Mouse (Mus musculus): Measurements from ENCODE around the gene Meiob. TPM values are rescaled to one million over a fixed set of nuclear protein-coding genes. Genes with fewer than 3 reads are reported as not detected.
A peak's percentile ranks its signal among the peaks of the same experiment; 100 is the strongest.

Gene Meiob
- polyA plus RNA-seq, 1 experiment from 2014 or later: not detected

- no peak overlapping the region for H3K4me3 ChIP-seq
- no peaks in the 10 kb centered on the region for H3K9me3 ChIP-seq (replicated peaks)
- ATAC-seq: no peak
- 88% methylated on average over 8 of the region's 8 CpGs for whole genome bisulfite sequencing
- no peak overlapping the region for H3K27ac ChIP-seq
- H3K27me3 ChIP-seq: no peaks in the 10 kb centered on the region
- peaks cover 78% of the 10 kb centered on the region for H3K36me3 ChIP-seq (ENCODE audit: poor library complexity, severe bottlenecking)
- H3K4me2 ChIP-seq: no peak overlapping the region
- no peak overlapping the region for H3K9ac ChIP-seq
- no peaks in the 10 kb centered on the region for H3K4me1 ChIP-seq
Observed at GRCm38 (mm10) chr17:24857831-24858470, 53.9 kb downstream of the Meiob start.

- ATAC-seq: 0 out of 2 replicates have a peak, but pooled peaks have one; percentile 36
- no peak overlapping the region for H3K4me2 ChIP-seq
- H3K27ac ChIP-seq: no peak overlapping the region
- WGBS: 87% methylated on average over 6 of the region's 6 CpGs
- H3K4me3 ChIP-seq: no peak overlapping the region
- H3K9ac ChIP-seq: no peak overlapping the region
- H3K4me1 ChIP-seq: no peaks in the 10 kb centered on the region
- no peaks in the 10 kb centered on the region for H3K27me3 ChIP-seq
- no peaks in the 10 kb centered on the region for H3K9me3 ChIP-seq (replicated peaks)
- H3K36me3 ChIP-seq (ENCODE audit: poor library complexity, severe bottlenecking): peaks cover 75% of the 10 kb centered on the region
Observed at GRCm38 (mm10) chr17:24858967-24859366, 54.9 kb downstream of the Meiob start.

GRCm38 (mm10) chr17:24860076-24860475 is 56.0 kb downstream of the Meiob start:
- Histone ChIP-seq H3K27me3 (no peaks in the 10 kb centered on the region), H3K36me3 (ENCODE audit: poor library complexity, severe bottlenecking) (peaks cover 75% of the 10 kb centered on the region), H3K4me3 (no peak overlapping the region), H3K4me2 (no peak overlapping the region), H3K27ac (no peak overlapping the region), H3K9me3 (replicated peaks) (no peaks in the 10 kb centered on the region), H3K4me1 (no peaks in the 10 kb centered on the region), H3K9ac (no peak overlapping the region)
- WGBS: 98% methylated on average over 8 of the region's 8 CpGs
- ATAC-seq: no peak

- H3K27ac ChIP-seq: no peak overlapping the region
- no peaks in the 10 kb centered on the region for H3K4me1 ChIP-seq
- H3K4me2 ChIP-seq: no peak overlapping the region
- H3K9ac ChIP-seq: no peak overlapping the region
- H3K9me3 ChIP-seq (replicated peaks): no peaks in the 10 kb centered on the region
- WGBS: 100% methylated on average over 3 of the region's 3 CpGs
- H3K27me3 ChIP-seq: no peaks in the 10 kb centered on the region
- peaks cover 65% of the 10 kb centered on the region for H3K36me3 ChIP-seq (ENCODE audit: poor library complexity, severe bottlenecking)
- no peak overlapping the region for H3K4me3 ChIP-seq
- ATAC-seq: no peak
Observed at GRCm38 (mm10) chr17:24861785-24862184, 57.7 kb downstream of the Meiob start.

- H3K4me2 ChIP-seq: no peak within 1 kb of the TSS
- no peak within 1 kb of the TSS for H3K4me3 ChIP-seq
- H3K9ac ChIP-seq: 0 out of 2 replicates have a peak within 1 kb of the TSS, but pooled peaks have one; percentile 26
- no peaks in the 10 kb centered on the region for H3K4me1 ChIP-seq
- H3K36me3 ChIP-seq (ENCODE audit: poor library complexity, severe bottlenecking): peaks cover 39% of the 10 kb centered on the region
- no peaks in the 10 kb centered on the region for H3K9me3 ChIP-seq (replicated peaks)
- ATAC-seq: no peak
- H3K27me3 ChIP-seq: no peaks in the 10 kb centered on the region
- H3K27ac ChIP-seq: no peak within 1 kb of the TSS
- WGBS: 89% methylated on average over 8 of the region's 8 CpGs
Observed at GRCm38 (mm10) chr17:24865776-24866175, 61.7 kb downstream of the Meiob start, which contains the start of gene Igfals. Igfals (plus strand) TSS chr17:24865997.

GRCm38 (mm10) chr17:24867914-24868313 is 63.8 kb downstream of the Meiob start:
- Histone ChIP-seq H3K27me3 (no peaks in the 10 kb centered on the region), H3K4me2 (no peak overlapping the region), H3K9ac (no peak overlapping the region), H3K4me1 (no peaks in the 10 kb centered on the region), H3K9me3 (replicated peaks) (no peaks in the 10 kb centered on the region), H3K4me3 (no peak overlapping the region), H3K36me3 (ENCODE audit: poor library complexity, severe bottlenecking) (peaks cover 19% of the 10 kb centered on the region), H3K27ac (no peak overlapping the region)
- no peak for ATAC-seq
- WGBS: 92% methylated on average over 10 of the region's 10 CpGs

- WGBS: 49% methylated on average over 4 of the region's 4 CpGs
- Histone ChIP-seq H3K9ac (no peak overlapping the region), H3K27me3 (no peaks in the 10 kb centered on the region), H3K9me3 (replicated peaks) (no peaks in the 10 kb centered on the region), H3K4me2 (no peak overlapping the region), H3K4me1 (no peaks in the 10 kb centered on the region), H3K36me3 (ENCODE audit: poor library complexity, severe bottlenecking) (no peaks in the 10 kb centered on the region), H3K4me3 (no peak overlapping the region), H3K27ac (no peak overlapping the region)
- no peak for ATAC-seq
Observed at GRCm38 (mm10) chr17:24873695-24874404, 69.8 kb downstream of the Meiob start.

GRCm38 (mm10) chr17:24874405-24874745 is 70.3 kb downstream of the Meiob start:
- H3K4me2 ChIP-seq: no peak overlapping the region
- H3K36me3 ChIP-seq (ENCODE audit: poor library complexity, severe bottlenecking): no peaks in the 10 kb centered on the region
- no peak overlapping the region for H3K4me3 ChIP-seq
- no peaks in the 10 kb centered on the region for H3K9me3 ChIP-seq (replicated peaks)
- no peak overlapping the region for H3K9ac ChIP-seq
- WGBS: 35% methylated on average over 1 of the region's 1 CpGs
- H3K4me1 ChIP-seq: no peaks in the 10 kb centered on the region
- no peaks in the 10 kb centered on the region for H3K27me3 ChIP-seq
- H3K27ac ChIP-seq: no peak overlapping the region
- no peak for ATAC-seq

- Histone ChIP-seq H3K36me3 (ENCODE audit: poor library complexity, severe bottlenecking) (no peaks in the 10 kb centered on the region), H3K4me2 (no peak overlapping the region), H3K27ac (no peak overlapping the region), H3K4me1 (no peaks in the 10 kb centered on the region), H3K4me3 (no peak overlapping the region), H3K9me3 (replicated peaks) (no peaks in the 10 kb centered on the region), H3K27me3 (no peaks in the 10 kb centered on the region), H3K9ac (no peak overlapping the region)
- WGBS: 78% methylated on average over 8 of the region's 8 CpGs
- no peak for ATAC-seq
Observed at GRCm38 (mm10) chr17:24874989-24875388, 70.9 kb downstream of the Meiob start.

- H3K36me3 ChIP-seq (ENCODE audit: poor library complexity, severe bottlenecking): peaks cover 5% of the 10 kb centered on the region
- WGBS: 69% methylated on average over 10 of the region's 10 CpGs
- H3K4me3 ChIP-seq: no peak overlapping the region
- no peaks in the 10 kb centered on the region for H3K9me3 ChIP-seq (replicated peaks)
- H3K27ac ChIP-seq: no peak overlapping the region
- no peak overlapping the region for H3K9ac ChIP-seq
- no peaks in the 10 kb centered on the region for H3K27me3 ChIP-seq
- no peaks in the 10 kb centered on the region for H3K4me1 ChIP-seq
- no peak overlapping the region for H3K4me2 ChIP-seq
- ATAC-seq: no peak
Observed at GRCm38 (mm10) chr17:24877336-24878116, 73.4 kb downstream of the Meiob start.

GRCm38 (mm10) chr17:24878117-24878397 is 74.0 kb downstream of the Meiob start:
- ATAC-seq: no peak
- 35% methylated on average over 5 of the region's 5 CpGs for WGBS
- no peak overlapping the region for H3K9ac ChIP-seq
- H3K4me3 ChIP-seq: no peak overlapping the region
- H3K4me2 ChIP-seq: no peak overlapping the region
- H3K9me3 ChIP-seq (replicated peaks): no peaks in the 10 kb centered on the region
- no peaks in the 10 kb centered on the region for H3K4me1 ChIP-seq
- H3K36me3 ChIP-seq (ENCODE audit: poor library complexity, severe bottlenecking): peaks cover 10% of the 10 kb centered on the region
- no peak overlapping the region for H3K27ac ChIP-seq
- H3K27me3 ChIP-seq: no peaks in the 10 kb centered on the region

GRCm38 (mm10) chr17:24878531-24878930 is 74.4 kb downstream of the Meiob start:
- H3K4me3 ChIP-seq: no peak overlapping the region
- H3K27me3 ChIP-seq: no peaks in the 10 kb centered on the region
- 0 out of 2 replicates have a peak overlapping the region, but pooled peaks have one; percentile 23 for H3K9ac ChIP-seq
- no peaks in the 10 kb centered on the region for H3K4me1 ChIP-seq
- no peak overlapping the region for H3K27ac ChIP-seq
- 75% methylated on average over 8 of the region's 8 CpGs for WGBS
- no peaks in the 10 kb centered on the region for H3K9me3 ChIP-seq (replicated peaks)
- peaks cover 15% of the 10 kb centered on the region for H3K36me3 ChIP-seq (ENCODE audit: poor library complexity, severe bottlenecking)
- no peak overlapping the region for H3K4me2 ChIP-seq
- no peak for ATAC-seq

All from forebrain, embryonic 13.5 days (tissue).